ENCODE assay signal across 9 mouse cellular contexts in the genomic region with DNA sequence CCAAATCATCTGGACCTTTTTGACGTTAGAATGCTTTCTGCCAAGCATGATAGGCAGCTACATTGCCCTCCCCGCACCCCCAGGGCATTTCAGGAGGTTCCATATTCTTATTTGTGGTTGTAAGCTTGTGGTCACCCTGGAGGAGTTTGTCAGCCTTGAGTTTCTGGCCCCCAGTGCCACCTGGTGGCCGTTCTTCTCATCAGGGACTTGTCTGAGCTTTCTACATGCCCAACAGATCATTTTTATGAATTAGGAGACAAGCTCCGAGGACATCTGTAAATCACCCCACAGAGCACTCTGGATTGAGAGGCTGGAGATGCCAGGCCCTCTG. TPM values are rescaled to one million over a fixed set of nuclear protein-coding genes. Genes with fewer than 3 reads are reported as not detected.
DNase-seq lines count a peak whose midpoint lies in the region; ATAC-seq lines count a peak whose summit lies in the region.
"Had no signal": no experiment of that assay in that cellular context is flagged by ENCODE, and none has a peak within 500 bp of the region (broad histone marks: within the 10 kb centered on the region; RNA-seq: fewer than 3 reads in every experiment).

No protein-coding gene starts in this region.

- no peak overlapping the region for H3K4me3 ChIP-seq in embryonic facial prominence, embryonic 11.5 days (ENCODE audit: low read depth, low read length)
- no peak overlapping the region for H3K4me3 ChIP-seq in liver, embryonic 11.5 days (ENCODE audit: low read depth, low read length)
- H3K4me3 ChIP-seq in forebrain, embryonic 13.5 days, result no peak overlapping the region

- no peaks in the 10 kb centered on the region for H3K27me3 ChIP-seq in embryonic facial prominence, embryonic 11.5 days (ENCODE audit: control insufficient read depth, insufficient read depth, low read length)
- no peaks in the 10 kb centered on the region for H3K27me3 ChIP-seq in liver, embryonic 11.5 days (replicated peaks; ENCODE audit: control insufficient read depth, insufficient read depth, low read length)
- H3K27me3 ChIP-seq in forebrain, embryonic 13.5 days, result no peaks in the 10 kb centered on the region

- no peak for ATAC-seq in embryonic facial prominence, embryonic 11.5 days (replicated peaks; ENCODE audit: insufficient number of reproducible peaks, low FRiP score, low TSS enrichment, low read depth)
- no peak for ATAC-seq in liver, embryonic 11.5 days (replicated peaks; ENCODE audit: low FRiP score)
- ATAC-seq in forebrain, embryonic 13.5 days, result no peak

- H3K4me1 ChIP-seq in embryonic facial prominence, embryonic 11.5 days (ENCODE audit: control insufficient read depth, insufficient read depth, low read length), result no peaks in the 10 kb centered on the region
- no peaks in the 10 kb centered on the region for H3K4me1 ChIP-seq in liver, embryonic 11.5 days (replicated peaks; ENCODE audit: control insufficient read depth, insufficient read depth, low read length)
- H3K4me1 ChIP-seq in forebrain, embryonic 13.5 days, result no peaks in the 10 kb centered on the region

- no peak overlapping the region for H3K9ac ChIP-seq in embryonic facial prominence, embryonic 11.5 days (replicated peaks; ENCODE audit: low read length)
- no peak overlapping the region for H3K9ac ChIP-seq in liver, embryonic 11.5 days (ENCODE audit: low read depth, low read length)
- H3K9ac ChIP-seq in forebrain, embryonic 13.5 days, result no peak overlapping the region

- H3K36me3 ChIP-seq in embryonic facial prominence, embryonic 11.5 days (replicated peaks; ENCODE audit: control insufficient read depth, insufficient read depth, low read depth, low read length), result no peaks in the 10 kb centered on the region
- no peaks in the 10 kb centered on the region for H3K36me3 ChIP-seq in liver, embryonic 11.5 days (ENCODE audit: control insufficient read depth, insufficient read depth, low read length)
- H3K36me3 ChIP-seq in forebrain, embryonic 13.5 days (ENCODE audit: poor library complexity, severe bottlenecking), result no peaks in the 10 kb centered on the region

- H3K4me2 ChIP-seq in embryonic facial prominence, embryonic 11.5 days (ENCODE audit: low read depth, low read length), result no peak overlapping the region
- H3K4me2 ChIP-seq in liver, embryonic 11.5 days, result no peak overlapping the region
- no peak overlapping the region for H3K4me2 ChIP-seq in forebrain, embryonic 13.5 days

- no peak overlapping the region for H3K27ac ChIP-seq in embryonic facial prominence, embryonic 11.5 days (replicated peaks; ENCODE audit: low read depth, low read length)
- H3K27ac ChIP-seq in liver, embryonic 11.5 days (ENCODE audit: low read depth, low read length), result no peak overlapping the region
- H3K27ac ChIP-seq in forebrain, embryonic 13.5 days, result no peak overlapping the region

- WGBS in embryonic facial prominence, embryonic 11.5 days, result 59% methylated on average over 4 of the region's 4 CpGs
- 41% methylated on average over 4 of the region's 4 CpGs for WGBS in liver, embryonic 11.5 days
- 61% methylated on average over 4 of the region's 4 CpGs for WGBS in forebrain, embryonic 13.5 days

- no peaks in the 10 kb centered on the region for H3K9me3 ChIP-seq in embryonic facial prominence, embryonic 11.5 days (replicated peaks; ENCODE audit: control insufficient read depth, low read length)
- H3K9me3 ChIP-seq in liver, embryonic 11.5 days (ENCODE audit: control insufficient read depth, low read length), result no peaks in the 10 kb centered on the region
- no peaks in the 10 kb centered on the region; the same call in 1 of the 2 replicates for H3K9me3 ChIP-seq in forebrain, embryonic 13.5 days (replicated peaks)

- peak; percentile 22 for DNase-seq in ovary, postnatal 10 days (ENCODE audit: low spot score)
- DNase-seq in ovary, adult 18-20 months (ENCODE audit: low spot score), result no peak
- peak; percentile 75 for DNase-seq in adrenal gland, postnatal 25 days
- DNase-seq in embryonic facial prominence, embryonic 11.5 days (ENCODE audit: low spot score), result peak; percentile 67
- peak; percentile 62 for DNase-seq in kidney, adult 9 months
- DNase-seq in liver, embryonic 11.5 days (ENCODE audit: low spot score), result peak; percentile 41
- DNase-seq in right cerebral cortex, postnatal 10 days (ENCODE audit: low spot score in 2 of 2), result peak; percentile 53 to 71

RNA-seq across cellular contexts. Expression of a gene that starts 19.9 kb away (rescaled TPM):
- total RNA-seq in adrenal gland, postnatal 25 days (2021), result not detected in 2 replicates
- not detected in 2 replicates for polyA plus RNA-seq in embryonic facial prominence, embryonic 11.5 days (2014; fragmentation: Nextera tagmentation; extraction: Ambion mirVana)
- not detected in 2 replicates for polyA plus RNA-seq in liver, embryonic 11.5 days (2014; fragmentation: Nextera tagmentation; extraction: Ambion mirVana)
- not detected in 2 replicates for polyA plus RNA-seq in forebrain, embryonic 13.5 days (2015; fragmentation: Nextera tagmentation; extraction: Ambion mirVana)
- polyA plus RNA-seq: neural tube, embryonic 14.5 days had no signal

RNA-seq across cellular contexts. Expression of a gene that starts 23.9 kb away (rescaled TPM):
- total RNA-seq in adrenal gland, postnatal 25 days (2021), result not detected in 2 replicates
- not detected in 2 replicates for polyA plus RNA-seq in embryonic facial prominence, embryonic 11.5 days (2014; fragmentation: Nextera tagmentation; extraction: Ambion mirVana)
- polyA plus RNA-seq in liver, embryonic 11.5 days (2014; fragmentation: Nextera tagmentation; extraction: Ambion mirVana), result not detected in 2 replicates
- not detected in 2 replicates for polyA plus RNA-seq in forebrain, embryonic 13.5 days (2015; fragmentation: Nextera tagmentation; extraction: Ambion mirVana)
- polyA plus RNA-seq: neural tube, embryonic 14.5 days had no signal

RNA-seq across cellular contexts. Expression of a gene that starts 49.2 kb away (rescaled TPM):
- 6.3 and 7.2 TPM in 2 replicates for total RNA-seq in adrenal gland, postnatal 25 days (2021)
- polyA plus RNA-seq in embryonic facial prominence, embryonic 11.5 days (2014; fragmentation: Nextera tagmentation; extraction: Ambion mirVana), result not detected in 2 replicates
- not detected in 2 replicates for polyA plus RNA-seq in liver, embryonic 11.5 days (2014; fragmentation: Nextera tagmentation; extraction: Ambion mirVana)
- polyA plus RNA-seq in forebrain, embryonic 13.5 days (2015; fragmentation: Nextera tagmentation; extraction: Ambion mirVana), result not detected in 2 replicates
- polyA plus RNA-seq: neural tube, embryonic 14.5 days had no signal
